Mouse (Mus musculus) mammary gland, adult 2 months (tissue): ENCODE results near the gene Gm3404. TPM values are rescaled to one million over a fixed set of nuclear protein-coding genes. Genes with fewer than 3 reads are reported as not detected.

Experiments
- polyA plus RNA-seq: library from polyadenylated mRNA; depleted of rRNA; stranded (reverse); fragments of >200 nt; gene quantifications from 2 replicates; pipeline ENCODE4 v1.2.3, GENCODE M21; 2012; ENCODE audit warnings: low replicate concordance; rRNA removed

The Gm3404 gene
- not detected in 2 replicates for polyA plus RNA-seq

GRCm38 (mm10) chr5:146525501-146525900, at the start of gene Gm3404:
Gene Gm3404 (plus strand): TSS chr5:146525801.

GRCm38 (mm10) chr5:146481665-146482064, 43.9 kb upstream of the Gm3404 start, which contains the start of gene Gm6408:
Gene Gm6408 (plus strand): TSS chr5:146481965.

GRCm38 (mm10) chr5:146491063-146491462, 34.5 kb upstream of the Gm3404 start, which contains the start of gene Gm6370:
Gene Gm6370 (plus strand): TSS chr5:146491363.

GRCm38 (mm10) chr5:146502099-146502498, 23.5 kb upstream of the Gm3404 start, which contains the start of gene 4930449I24Rik:
Gene 4930449I24Rik (plus strand): TSS chr5:146502399.

GRCm38 (mm10) chr5:146513823-146514222, 11.8 kb upstream of the Gm3404 start, which contains the start of gene Gm3402:
Gene Gm3402 (plus strand): TSS chr5:146514123.

GRCm38 (mm10) chr5:146537347-146537746, 11.7 kb downstream of the Gm3404 start, which contains the start of gene Gm3409:
Gene Gm3409 (plus strand): TSS chr5:146537647.

GRCm38 (mm10) chr5:146555836-146556235, 30.2 kb downstream of the Gm3404 start, which contains the start of gene Gm3415:
Gene Gm3415 (plus strand): TSS chr5:146556136.

Other genes with a start within 250 kb of the Gm3404 start
- 1.2 and 1.4 TPM in 2 replicates for gene Wasf3, start 140.8 kb upstream of the Gm3404 start, polyA plus RNA-seq
- gene Gm6408, start 43.8 kb upstream of the Gm3404 start, polyA plus RNA-seq: not detected in 2 replicates
- gene Gm6370, start 34.4 kb upstream of the Gm3404 start, polyA plus RNA-seq: not detected in 2 replicates
- not detected in 2 replicates for gene 4930449I24Rik, start 23.4 kb upstream of the Gm3404 start, polyA plus RNA-seq
- gene Gm3402, start 11.7 kb upstream of the Gm3404 start, polyA plus RNA-seq: not detected in 2 replicates
- gene Gm3409, start 11.8 kb downstream of the Gm3404 start, polyA plus RNA-seq: not detected in 2 replicates
- not detected in 2 replicates for gene Gm3415, start 30.3 kb downstream of the Gm3404 start, polyA plus RNA-seq
- not detected in 2 replicates for gene Gpr12, start 59.4 kb downstream of the Gm3404 start, polyA plus RNA-seq